Mouse (Mus musculus) thymus, adult 2 months (tissue): Measurements from ENCODE around the gene Prkce.

Experiments
- CTCF ChIP-seq: fragments of 200-500 bp; IDR thresholded peaks from 2 replicates; pipeline ENCODE4 v1.5.1; 2012; ENCODE audit warnings: mild to moderate bottlenecking, control low read depth, low read length, moderate library complexity, borderline replicate concordance; ENCODE audit not compliant: control insufficient read depth, poor library complexity, insufficient read depth; ENCODE audit errors: extremely low read depth
- POLR2A ChIP-seq: fragments of 200-500 bp; IDR thresholded peaks from 2 replicates; pipeline ENCODE4 v1.6.1; 2012; ENCODE audit warnings: mild to moderate bottlenecking, low read length, control low read depth, moderate library complexity; ENCODE audit not compliant: control insufficient read depth, poor library complexity, insufficient read depth; ENCODE audit errors: extremely low read depth

GRCm38 (mm10) chr17:86492376-86492775 lies 324.8 kb downstream of the Prkce start:
- TF ChIP-seq CTCF (no peak), POLR2A (no peak)
